Mouse (Mus musculus): ENCODE data around the gene Creb3l1. TPM values are rescaled to one million over a fixed set of nuclear protein-coding genes. Genes with fewer than 3 reads are reported as not detected.

Creb3l1 gene
- polyA plus RNA-seq, 1 experiment from 2014 or later = 2.5 TPM

- Histone ChIP-seq H3K27ac (no peak overlapping the region), H3K9ac (no peak overlapping the region), H3K4me3 (no peak overlapping the region), H3K4me1 (no peaks in the 10 kb centered on the region), H3K27me3 (replicated peaks) (peaks cover 9% of the 10 kb centered on the region; the same call in 1 of the 2 replicates), H3K36me3 (no peaks in the 10 kb centered on the region), H3K4me2 (replicated peaks) (no peak overlapping the region), H3K9me3 (no peaks in the 10 kb centered on the region)
- ATAC-seq (ENCODE audit: low FRiP score, low read depth) = no peak
- whole genome bisulfite sequencing = 77% methylated on average over 10 of the region's 10 CpGs
Observed at GRCm38 (mm10) chr2:92029387-92030133, 5.3 kb upstream of the Creb3l1 start.

GRCm38 (mm10) chr2:92027811-92028590 is 3.7 kb upstream of the Creb3l1 start:
- no peak overlapping the region for H3K4me2 ChIP-seq (replicated peaks)
- no peaks in the 10 kb centered on the region for H3K36me3 ChIP-seq
- no peak overlapping the region for H3K27ac ChIP-seq
- no peak overlapping the region for H3K9ac ChIP-seq
- 69% methylated on average over 11 of the region's 11 CpGs for WGBS
- ATAC-seq (ENCODE audit: low FRiP score, low read depth) = no peak
- H3K4me3 ChIP-seq = no peak overlapping the region
- no peaks in the 10 kb centered on the region for H3K9me3 ChIP-seq
- peaks cover 24% of the 10 kb centered on the region for H3K27me3 ChIP-seq (replicated peaks)
- peaks cover 10% of the 10 kb centered on the region for H3K4me1 ChIP-seq

DNA sequence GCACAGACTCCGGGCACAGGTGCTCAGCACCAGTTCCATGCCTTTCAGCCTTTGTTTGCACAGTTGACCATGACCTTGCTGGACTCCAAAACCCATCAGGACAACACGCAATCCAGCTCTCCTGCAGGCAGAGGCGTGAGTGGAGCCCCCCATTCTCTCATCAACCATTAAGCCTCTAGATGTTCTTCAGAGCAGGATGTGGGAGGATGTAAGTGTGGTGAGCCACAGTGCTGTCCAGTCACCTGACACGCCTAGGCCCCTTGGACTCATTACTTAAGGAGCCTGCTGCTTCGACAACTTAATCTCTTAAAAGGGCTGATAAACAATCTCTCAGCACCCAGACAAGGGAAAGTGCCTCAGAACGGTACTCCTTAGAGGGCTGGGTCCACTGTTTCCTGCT is 1.7 kb upstream of the Creb3l1 start:
- Histone ChIP-seq H3K4me3 (no peak overlapping the region), H3K27me3 (replicated peaks) (peaks cover 35% of the 10 kb centered on the region), H3K36me3 (no peaks in the 10 kb centered on the region), H3K27ac (no peak overlapping the region), H3K9ac (no peak overlapping the region), H3K9me3 (no peaks in the 10 kb centered on the region), H3K4me2 (replicated peaks) (no peak overlapping the region), H3K4me1 (peaks cover 10% of the 10 kb centered on the region)
- ATAC-seq (ENCODE audit: low FRiP score, low read depth) = no peak
- 86% methylated on average over 6 of the region's 6 CpGs for WGBS

DNA sequence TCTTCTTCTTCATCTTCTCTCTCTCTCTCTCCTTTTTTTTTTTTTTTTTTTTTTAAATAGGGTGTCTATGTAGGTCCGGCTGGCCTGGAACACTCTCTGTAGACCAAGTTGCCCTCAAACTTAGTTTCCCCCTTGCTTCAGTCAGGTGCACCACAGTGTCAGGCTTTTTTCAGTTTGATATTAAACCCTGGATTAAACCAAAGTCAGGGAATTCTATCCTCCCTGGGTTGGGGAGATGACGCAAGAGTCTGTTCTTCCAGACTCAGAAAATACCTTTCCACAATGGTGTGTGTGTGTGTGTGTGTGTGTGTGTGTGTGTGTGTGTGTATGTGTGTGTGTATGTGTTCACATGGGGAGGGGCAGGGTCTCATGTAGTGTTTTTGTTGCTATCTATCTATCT is 900 bp upstream of the Creb3l1 start:
- H3K27me3 ChIP-seq (replicated peaks) = peaks cover 35% of the 10 kb centered on the region

DNA sequence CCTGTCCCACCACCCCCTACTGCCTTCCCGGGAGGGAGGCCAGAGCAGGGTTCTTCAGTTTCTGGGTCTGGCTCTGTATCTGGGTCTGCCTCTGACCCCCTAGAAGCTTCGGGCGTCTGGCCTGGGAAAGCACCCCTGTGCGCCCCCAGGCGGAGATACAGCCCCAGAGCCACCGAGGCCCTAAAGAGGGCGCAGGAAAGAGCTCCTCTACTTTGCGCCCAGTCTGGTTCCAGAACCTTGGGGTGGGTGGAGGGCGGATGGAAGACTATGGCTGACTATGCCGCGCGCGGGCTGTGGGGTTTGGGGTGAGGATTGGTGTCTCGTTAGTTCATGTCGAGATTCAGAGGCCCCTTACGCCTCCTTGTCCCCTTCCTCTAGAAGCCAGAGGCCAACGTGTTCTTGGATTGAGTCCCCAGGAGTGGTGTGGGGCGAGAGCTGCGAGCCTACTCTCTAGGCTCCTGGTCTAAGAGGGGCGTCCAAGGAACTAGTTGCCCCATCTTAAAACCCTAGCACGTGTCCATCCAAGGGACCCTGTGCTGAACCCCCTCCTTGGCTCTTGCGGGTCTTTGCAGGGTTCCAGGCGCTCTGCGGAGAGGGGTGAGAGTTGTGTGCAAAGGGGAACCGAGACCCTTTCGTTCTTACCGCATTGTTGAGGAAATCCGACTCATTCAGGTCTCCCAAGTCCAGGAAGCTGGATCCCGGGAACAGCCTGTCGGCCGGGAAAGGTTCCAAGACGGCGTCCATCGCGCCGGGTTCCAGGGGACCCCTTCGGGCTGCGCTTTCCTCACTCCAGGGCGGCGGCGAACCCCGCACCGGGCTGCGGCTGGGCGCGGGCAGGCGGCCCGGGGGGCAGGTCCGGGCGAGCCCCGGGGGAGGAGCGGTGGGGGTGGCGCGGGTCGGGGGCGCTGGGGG is 684 bp downstream of the Creb3l1 start:
- H3K4me1 ChIP-seq = peaks cover 10% of the 10 kb centered on the region
- H3K27ac ChIP-seq = no peak overlapping the region
- H3K27me3 ChIP-seq (replicated peaks) = peaks cover 35% of the 10 kb centered on the region
- ATAC-seq (ENCODE audit: low FRiP score, low read depth) = peak; percentile 50; the same call in 1 of the 2 replicates
- H3K9ac ChIP-seq = peak overlapping the region; percentile 73
- 6% methylated on average over 56 of the region's 56 CpGs for WGBS
- H3K36me3 ChIP-seq = no peaks in the 10 kb centered on the region
- no peaks in the 10 kb centered on the region for H3K9me3 ChIP-seq
- peak overlapping the region; percentile 62 for H3K4me3 ChIP-seq
- H3K4me2 ChIP-seq (replicated peaks) = peak overlapping the region; percentile 100

More for the DNA sequence above, 900 bp upstream of the Creb3l1 start:
- 85% methylated on average over 2 of the region's 2 CpGs for WGBS
- H3K27ac ChIP-seq = no peak overlapping the region
- no peaks in the 10 kb centered on the region for H3K9me3 ChIP-seq
- H3K4me3 ChIP-seq = no peak overlapping the region
- no peak overlapping the region for H3K9ac ChIP-seq
- ATAC-seq (ENCODE audit: low FRiP score, low read depth) = no peak
- H3K4me2 ChIP-seq (replicated peaks) = no peak overlapping the region
- no peaks in the 10 kb centered on the region for H3K36me3 ChIP-seq
- H3K4me1 ChIP-seq = peaks cover 10% of the 10 kb centered on the region

DNA sequence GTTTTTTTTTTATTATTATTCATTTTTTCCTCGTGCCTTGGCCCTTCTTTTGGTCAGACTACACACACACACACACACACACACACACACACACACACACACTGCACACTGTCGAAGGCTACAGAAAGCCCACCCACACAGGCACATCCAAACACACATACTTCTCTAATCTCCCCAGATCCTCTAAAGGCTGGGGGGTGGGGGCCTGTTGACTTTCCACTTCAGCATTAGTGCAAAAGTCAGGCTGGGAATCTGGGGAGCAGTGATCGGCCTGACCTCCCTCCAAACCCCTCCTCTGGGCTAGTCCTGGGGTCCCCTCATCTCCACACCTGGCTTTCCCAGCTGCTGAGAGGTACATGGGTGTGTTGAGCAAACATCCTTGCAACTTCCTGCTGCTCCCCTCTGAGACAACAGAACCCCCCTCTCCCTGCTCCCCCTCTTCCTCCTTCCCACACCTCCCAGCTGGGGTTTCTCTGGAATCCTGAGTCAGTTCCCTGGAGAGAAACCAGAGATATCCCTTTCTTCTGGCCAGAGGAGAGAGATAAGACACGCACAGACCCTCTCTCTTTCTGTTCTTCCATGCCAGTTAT is 3.5 kb downstream of the Creb3l1 start:
- peaks cover 10% of the 10 kb centered on the region for H3K4me1 ChIP-seq
- H3K9me3 ChIP-seq = no peaks in the 10 kb centered on the region
- WGBS = 72% methylated on average over 4 of the region's 4 CpGs
- ATAC-seq (ENCODE audit: low FRiP score, low read depth) = no peak
- no peaks in the 10 kb centered on the region for H3K36me3 ChIP-seq
- peaks cover 28% of the 10 kb centered on the region for H3K27me3 ChIP-seq (replicated peaks)
- H3K4me3 ChIP-seq = no peak overlapping the region
- H3K27ac ChIP-seq = no peak overlapping the region
- H3K4me2 ChIP-seq (replicated peaks) = no peak overlapping the region
- H3K9ac ChIP-seq = no peak overlapping the region

GRCm38 (mm10) chr2:92017440-92017839 is 6.9 kb downstream of the Creb3l1 start:
- no peaks in the 10 kb centered on the region for H3K9me3 ChIP-seq
- H3K27ac ChIP-seq = no peak overlapping the region
- no peak overlapping the region for H3K9ac ChIP-seq
- H3K27me3 ChIP-seq (replicated peaks) = peaks cover 5% of the 10 kb centered on the region
- H3K36me3 ChIP-seq = no peaks in the 10 kb centered on the region
- H3K4me2 ChIP-seq (replicated peaks) = no peak overlapping the region
- WGBS = 88% methylated on average over 1 of the region's 1 CpGs
- ATAC-seq (ENCODE audit: low FRiP score, low read depth) = no peak
- H3K4me1 ChIP-seq = no peaks in the 10 kb centered on the region
- H3K4me3 ChIP-seq = no peak overlapping the region

GRCm38 (mm10) chr2:92016981-92017380 is 7.3 kb downstream of the Creb3l1 start:
- Histone ChIP-seq H3K27me3 (replicated peaks) (peaks cover under 1% of the 10 kb centered on the region; the same call in 1 of the 2 replicates), H3K4me3 (no peak overlapping the region), H3K36me3 (no peaks in the 10 kb centered on the region), H3K4me1 (no peaks in the 10 kb centered on the region), H3K27ac (no peak overlapping the region), H3K4me2 (replicated peaks) (no peak overlapping the region), H3K9me3 (no peaks in the 10 kb centered on the region), H3K9ac (no peak overlapping the region)
- ATAC-seq (ENCODE audit: low FRiP score, low read depth) = no peak
- 44% methylated on average over 3 of the region's 3 CpGs for WGBS

- WGBS = 82% methylated on average over 5 of the region's 5 CpGs
- H3K9ac ChIP-seq = no peak overlapping the region
- H3K4me2 ChIP-seq (replicated peaks) = no peak overlapping the region
- H3K27ac ChIP-seq = no peak overlapping the region
- no peaks in the 10 kb centered on the region for H3K4me1 ChIP-seq
- no peaks in the 10 kb centered on the region for H3K9me3 ChIP-seq
- ATAC-seq (ENCODE audit: low FRiP score, low read depth) = no peak
- 0 out of 2 replicates have a peak, but pooled peaks cover 5% of the 10 kb centered on the region for H3K27me3 ChIP-seq (replicated peaks)
- no peaks in the 10 kb centered on the region for H3K36me3 ChIP-seq
- H3K4me3 ChIP-seq = no peak overlapping the region
Observed at GRCm38 (mm10) chr2:92014891-92015290, 9.4 kb downstream of the Creb3l1 start.

- Histone ChIP-seq H3K27me3 (replicated peaks) (0 out of 2 replicates have a peak, but pooled peaks cover 5% of the 10 kb centered on the region), H3K36me3 (no peaks in the 10 kb centered on the region), H3K9me3 (no peaks in the 10 kb centered on the region), H3K4me2 (replicated peaks) (no peak overlapping the region), H3K9ac (no peak overlapping the region), H3K27ac (no peak overlapping the region), H3K4me3 (no peak overlapping the region), H3K4me1 (no peaks in the 10 kb centered on the region)
- 87% methylated on average over 6 of the region's 6 CpGs for WGBS
- ATAC-seq (ENCODE audit: low FRiP score, low read depth) = no peak
Observed at GRCm38 (mm10) chr2:92014248-92014647, 10.1 kb downstream of the Creb3l1 start.

DNA sequence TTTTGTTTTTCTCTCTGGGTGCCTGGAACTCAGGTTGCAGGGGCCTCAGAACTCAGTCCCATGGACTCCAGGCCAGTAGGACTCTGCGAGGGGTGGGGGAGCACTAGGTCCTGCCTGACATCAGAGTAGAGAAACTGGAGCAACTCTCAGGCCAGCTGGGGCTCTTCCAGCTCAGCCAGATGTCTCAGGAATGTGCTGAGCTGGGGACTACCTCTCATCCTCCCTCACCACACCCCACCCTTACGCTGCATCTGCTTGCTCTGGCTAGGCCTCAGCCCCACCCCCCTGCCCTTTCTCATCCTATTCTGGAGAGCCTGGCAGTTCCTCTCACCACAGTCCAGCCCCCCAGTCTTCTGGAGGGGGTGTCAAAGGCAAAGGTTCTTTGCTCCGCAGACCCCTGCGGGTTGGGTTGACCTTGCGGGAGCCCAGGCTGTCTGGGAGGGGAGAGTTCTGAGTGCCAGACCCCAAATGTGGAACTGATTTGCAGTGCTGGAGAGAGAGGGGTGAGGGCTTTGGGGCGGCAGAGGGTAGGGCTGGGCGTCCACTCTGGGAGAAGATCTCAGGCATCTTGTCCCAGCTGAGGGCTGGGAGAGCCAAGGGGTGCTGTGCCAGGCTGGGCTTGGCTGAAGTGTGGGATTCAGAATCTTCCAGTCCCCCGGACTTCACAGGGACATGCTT is 11.4 kb downstream of the Creb3l1 start:
- H3K27me3 ChIP-seq (replicated peaks) = 0 out of 2 replicates have a peak, but pooled peaks cover 5% of the 10 kb centered on the region
- 52% methylated on average over 8 of the region's 8 CpGs for WGBS
- no peaks in the 10 kb centered on the region for H3K36me3 ChIP-seq
- H3K9me3 ChIP-seq = no peaks in the 10 kb centered on the region
- peaks cover 7% of the 10 kb centered on the region for H3K4me1 ChIP-seq
- no peak overlapping the region for H3K27ac ChIP-seq
- H3K4me3 ChIP-seq = no peak overlapping the region
- no peak for ATAC-seq (ENCODE audit: low FRiP score, low read depth)
- 0 out of 2 replicates have a peak overlapping the region, but pooled peaks have one; percentile 16 for H3K4me2 ChIP-seq (replicated peaks)
- no peak overlapping the region for H3K9ac ChIP-seq
